Mouse (Mus musculus) lung, postnatal 0 days (tissue): ENCODE data around the gene Nek4.

Source experiments
- CTCF ChIP-seq: IDR thresholded peaks from 2 replicates; pipeline ENCODE4 v1.5.1; 2016; ENCODE audit warnings: antibody characterized with exemption, mild to moderate bottlenecking
- EP300 ChIP-seq: IDR thresholded peaks from 2 replicates; pipeline ENCODE4 v1.6.1; 2016; ENCODE audit warnings: antibody characterized with exemption, mild to moderate bottlenecking, control low read depth

GRCm38 (mm10) chr14:30902628-30903027, 48.5 kb upstream of the Nek4 start:
- TF ChIP-seq CTCF (no peak), EP300 (no peak)
